Mouse (Mus musculus) lung, postnatal 0 days (tissue): Measurements from ENCODE around the gene Ripk1.

Experiments
- CTCF ChIP-seq: IDR thresholded peaks from 2 replicates; pipeline ENCODE4 v1.5.1; 2016; ENCODE audit warnings: antibody characterized with exemption, mild to moderate bottlenecking
- EP300 ChIP-seq: IDR thresholded peaks from 2 replicates; pipeline ENCODE4 v1.6.1; 2016; ENCODE audit warnings: antibody characterized with exemption, mild to moderate bottlenecking, control low read depth

- TF ChIP-seq CTCF (no peak), EP300 (no peak)
Measured at GRCm38 (mm10) chr13:34070296-34070695, 68.1 kb downstream of the Ripk1 start.
